ENCODE assay signal across 7 mouse cellular contexts in genomic region chr8:84689091-84689915, GRCm38 (mm10). TPM values are rescaled to one million over a fixed set of nuclear protein-coding genes. Genes with fewer than 3 reads are reported as not detected.
DNase-seq lines count a peak whose midpoint lies in the region; ATAC-seq lines count a peak whose summit lies in the region.

No protein-coding gene starts in this region.

- ATAC-seq in intestine, embryonic 16.5 days: peak; percentile 82

- no peaks in the 10 kb centered on the region for H3K9me3 ChIP-seq in intestine, embryonic 16.5 days (ENCODE audit: control insufficient read depth, low read length)

- DNase-seq in adrenal gland, adult 18-20 months (ENCODE audit: low spot score in 2 of 2): peak; percentile 85 to 92
- peak; percentile 96 for DNase-seq in embryo, embryonic 10.5 days (ENCODE audit: low spot score)
- peak; percentile 86 for DNase-seq in gastrocnemius, postnatal 25 days
- DNase-seq in left cerebral cortex, postnatal 25 days (ENCODE audit: low spot score in 2 of 2): peak; percentile 95 to 96
- DNase-seq in mesoderm, embryonic 11.5 days (ENCODE audit: low read depth, low spot score): peak; percentile 87
- DNase-seq in right cerebral cortex, postnatal 36 days (ENCODE audit: low spot score in 2 of 2): peak; percentile 85 to 91

- H3K36me3 ChIP-seq in intestine, embryonic 16.5 days (ENCODE audit: control insufficient read depth, insufficient read depth, low read length): no peaks in the 10 kb centered on the region; the same call in 1 of the 2 replicates

- H3K4me1 ChIP-seq in intestine, embryonic 16.5 days (ENCODE audit: control insufficient read depth, insufficient read depth, low read length): peaks cover 33% of the 10 kb centered on the region

- peak overlapping the region; percentile 91 for H3K4me3 ChIP-seq in intestine, embryonic 16.5 days (ENCODE audit: low read length)

- intact Hi-C loops in left cerebral cortex, postnatal 25 days (cut with DNase I): no loop called here

- H3K27me3 ChIP-seq in intestine, embryonic 16.5 days (replicated peaks; ENCODE audit: control insufficient read depth, insufficient read depth, low read length): no peaks in the 10 kb centered on the region

- H3K27ac ChIP-seq in intestine, embryonic 16.5 days (ENCODE audit: low read length): peak overlapping the region; percentile 58

- H3K4me2 ChIP-seq in intestine, embryonic 16.5 days (ENCODE audit: low read depth, low read length): peak overlapping the region; percentile 90

- peak overlapping the region; percentile 82 for H3K9ac ChIP-seq in intestine, embryonic 16.5 days (ENCODE audit: low read depth, low read length)

- WGBS in intestine, embryonic 16.5 days: under 1% methylated on average over 47 of the region's 47 CpGs

RNA-seq across cellular contexts. Expression of gene Nacc1, which starts 1.6 kb away (rescaled TPM):
- total RNA-seq in adrenal gland, adult 18-20 months (2021): 10 to 100 TPM; 71.3 to 77.8 TPM
- total RNA-seq in gastrocnemius, postnatal 25 days (2021): 10 to 100 TPM; 20.0 to 22.2 TPM
- 11.0 and 14.8 TPM in 2 replicates for polyA plus RNA-seq in intestine, embryonic 16.5 days (2015; fragmentation: Nextera tagmentation; extraction: Ambion mirVana)
- 10 to 100 TPM; 97.8 to 97.9 TPM for total RNA-seq in left cerebral cortex, postnatal 25 days (2021)

RNA-seq across cellular contexts. Expression of gene Trmt1, which starts 3.2 kb away (rescaled TPM):
- 10 to 100 TPM; 66.3 to 79.0 TPM for total RNA-seq in adrenal gland, adult 18-20 months (2021)
- 10 to 100 TPM; 36.7 to 40.2 TPM for total RNA-seq in gastrocnemius, postnatal 25 days (2021)
- polyA plus RNA-seq in intestine, embryonic 16.5 days (2015; fragmentation: Nextera tagmentation; extraction: Ambion mirVana): 60.0 and 67.1 TPM in 2 replicates
- total RNA-seq in left cerebral cortex, postnatal 25 days (2021): 10 to 100 TPM; 85.2 to 90.1 TPM

RNA-seq across cellular contexts. Expression of gene Lyl1, which starts 12.0 kb away (rescaled TPM):
- total RNA-seq in adrenal gland, adult 18-20 months (2021): 1 to 10 TPM; 2.7 to 2.8 TPM
- total RNA-seq in gastrocnemius, postnatal 25 days (2021): 1 to 10 TPM; 1.3 to 2.0 TPM
- 4.9 and 5.0 TPM in 2 replicates for polyA plus RNA-seq in intestine, embryonic 16.5 days (2015; fragmentation: Nextera tagmentation; extraction: Ambion mirVana)
- total RNA-seq in left cerebral cortex, postnatal 25 days (2021): 1 to 10 TPM; 2.8 to 3.5 TPM

RNA-seq across cellular contexts. Expression of gene Ier2, which starts 26.7 kb away (rescaled TPM):
- total RNA-seq in adrenal gland, adult 18-20 months (2021): 10 to 100 TPM; 20.7 to 24.6 TPM
- total RNA-seq in gastrocnemius, postnatal 25 days (2021): 1 to 10 TPM; 5.9 to 7.1 TPM
- 77.7 and 78.7 TPM in 2 replicates for polyA plus RNA-seq in intestine, embryonic 16.5 days (2015; fragmentation: Nextera tagmentation; extraction: Ambion mirVana)
- 10 to 100 TPM; 10.5 to 18.3 TPM for total RNA-seq in left cerebral cortex, postnatal 25 days (2021)

RNA-seq across cellular contexts. Expression of gene G430095P16Rik, which starts 33.5 kb away (rescaled TPM):
- under 1 TPM; 0.45 to 0.76 TPM for total RNA-seq in adrenal gland, adult 18-20 months (2021)
- under 1 TPM; 0.54 to 0.67 TPM for total RNA-seq in gastrocnemius, postnatal 25 days (2021)
- 2.0 and 2.6 TPM in 2 replicates for polyA plus RNA-seq in intestine, embryonic 16.5 days (2015; fragmentation: Nextera tagmentation; extraction: Ambion mirVana)
- total RNA-seq in left cerebral cortex, postnatal 25 days (2021): under 1 TPM in 1 of 2 experiments, not detected in 1; 0.71 TPM

Comparison
In these comparisons a context has a peak if more than half of its experiments do, and no peak if none do; other contexts are left out.
1. Peak in every context shown above with its lines: DNase-seq, ATAC-seq, H3K4me3 ChIP-seq and H3K27ac ChIP-seq.